Mouse (Mus musculus): Measurements from ENCODE around the gene Cyb5d2.
"Not testable (repeated sequence)": the region's sequence is repeated elsewhere in the genome, so short reads cannot be mapped to it uniquely, and the experiment has no call there.

Gene Cyb5d2

GRCm38 (mm10) chr11:72778957-72779356 lies 17.0 kb downstream of the Cyb5d2 start:
- in situ Hi-C loops (cut with MseI, MboI): no loop called here

DNA sequence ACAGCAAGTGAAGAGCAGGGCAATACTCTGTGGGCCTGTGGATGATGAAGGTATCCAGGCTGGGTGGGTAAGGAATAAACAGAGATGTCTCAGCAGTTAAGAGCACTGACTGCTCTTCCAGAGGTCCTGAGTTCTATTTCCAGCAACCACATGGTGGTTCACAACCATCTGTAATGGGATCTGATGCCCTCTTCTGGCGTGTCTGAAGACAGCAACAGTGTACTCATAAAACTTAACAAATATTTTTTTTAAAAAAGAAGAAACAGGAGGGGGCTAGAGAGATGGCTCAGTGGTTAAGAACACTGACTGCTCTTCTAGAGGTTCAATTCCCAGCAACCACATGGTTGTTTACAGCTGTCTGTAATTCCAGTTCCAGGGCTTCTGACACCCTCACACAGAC lies 23.3 kb downstream of the Cyb5d2 start:
- in situ Hi-C loops (cut with MseI, MboI): not testable (repeated sequence)

DNA sequence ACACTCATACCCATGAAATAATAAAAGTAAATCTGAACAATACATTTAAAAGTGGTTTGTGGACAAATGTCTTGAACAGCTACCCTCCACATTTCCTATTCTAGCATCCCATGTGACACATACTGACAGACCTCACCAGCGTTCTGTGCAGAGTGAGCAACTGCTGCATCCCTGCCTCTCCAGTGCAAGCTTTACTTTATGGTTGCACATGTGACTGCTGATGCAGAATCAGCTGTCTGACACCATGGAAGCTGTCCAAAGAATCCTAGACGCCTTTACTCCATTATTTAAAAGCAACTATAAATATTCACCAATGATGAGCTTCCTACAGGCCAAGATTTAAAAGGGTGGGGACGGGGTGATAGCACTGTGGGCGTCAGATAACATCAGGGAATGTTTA lies 24.5 kb downstream of the Cyb5d2 start:
- in situ Hi-C loops (cut with MseI, MboI): no loop called here

GRCm38 (mm10) chr11:72770816-72771215 lies 25.1 kb downstream of the Cyb5d2 start:
- in situ Hi-C loops (cut with MseI, MboI): no loop called here

DNA sequence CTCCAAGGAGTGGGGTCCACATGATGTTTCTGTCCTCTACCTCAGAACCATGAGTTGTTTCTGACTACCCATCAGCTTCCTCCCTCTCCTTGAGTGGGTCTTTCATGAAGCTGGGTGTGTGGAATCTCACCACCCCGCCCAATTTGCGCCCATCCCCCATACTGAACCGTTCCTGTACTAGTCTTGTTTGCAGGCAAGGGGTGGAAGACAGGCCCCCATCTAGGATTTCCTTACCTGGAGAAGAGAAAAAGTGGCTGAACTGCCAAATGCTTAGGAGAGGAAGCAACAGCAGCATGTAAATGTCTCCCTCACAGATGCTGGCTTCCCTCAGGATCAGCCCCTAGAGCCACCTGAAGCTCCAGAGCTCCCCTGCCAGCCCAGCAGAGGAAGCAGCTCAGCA lies 25.6 kb downstream of the Cyb5d2 start:
- in situ Hi-C loops (cut with MseI, MboI): no loop called here

GRCm38 (mm10) chr11:72769061-72769460 lies 26.9 kb downstream of the Cyb5d2 start:
- in situ Hi-C loops (cut with MseI, MboI): no loop called here

- in situ Hi-C loops (cut with MseI, MboI): no loop called here
Measured at GRCm38 (mm10) chr11:72767716-72768115, 28.2 kb downstream of the Cyb5d2 start.

DNA sequence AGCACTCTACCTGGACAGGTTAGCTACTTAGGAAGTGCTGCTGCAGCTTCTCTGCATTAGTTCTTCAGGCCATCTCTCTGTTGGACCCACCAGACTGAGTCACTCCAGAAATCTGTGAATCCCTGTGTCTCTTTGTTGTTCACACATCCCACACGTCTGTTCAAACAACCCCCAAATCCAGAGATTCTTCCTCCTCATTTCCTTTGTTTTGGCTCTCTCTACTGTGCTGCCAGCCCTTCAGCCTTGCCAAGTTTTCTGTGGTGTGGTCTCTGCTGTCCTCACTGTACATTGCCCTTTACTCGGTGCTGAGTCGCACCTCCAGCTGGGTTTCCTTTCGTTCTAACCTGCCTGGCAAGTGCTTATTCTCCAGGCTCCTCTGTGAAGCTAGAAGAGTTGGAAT lies 31.7 kb downstream of the Cyb5d2 start:
- in situ Hi-C loops (cut with MseI, MboI): no loop called here

DNA sequence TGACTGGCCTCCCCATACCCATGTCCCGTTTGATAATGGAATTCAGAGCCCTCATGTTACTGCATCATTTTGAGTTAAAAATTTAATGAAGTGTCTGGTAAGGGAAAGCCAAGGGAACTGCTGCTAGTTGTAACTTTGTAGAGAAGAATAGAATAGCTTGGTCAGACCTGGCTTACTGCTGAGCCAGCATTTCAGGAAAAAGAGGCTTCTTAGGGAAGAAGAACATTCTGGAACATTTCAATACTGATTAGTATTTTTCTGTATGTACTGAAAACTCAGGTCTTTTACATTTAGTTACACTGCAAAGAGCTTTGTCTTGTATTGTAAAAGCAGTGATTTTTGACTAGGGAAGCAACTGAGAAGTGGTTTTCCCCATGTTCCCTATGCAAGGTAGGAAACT lies 35.2 kb downstream of the Cyb5d2 start:
- in situ Hi-C loops (cut with MseI, MboI): no loop called here

DNA sequence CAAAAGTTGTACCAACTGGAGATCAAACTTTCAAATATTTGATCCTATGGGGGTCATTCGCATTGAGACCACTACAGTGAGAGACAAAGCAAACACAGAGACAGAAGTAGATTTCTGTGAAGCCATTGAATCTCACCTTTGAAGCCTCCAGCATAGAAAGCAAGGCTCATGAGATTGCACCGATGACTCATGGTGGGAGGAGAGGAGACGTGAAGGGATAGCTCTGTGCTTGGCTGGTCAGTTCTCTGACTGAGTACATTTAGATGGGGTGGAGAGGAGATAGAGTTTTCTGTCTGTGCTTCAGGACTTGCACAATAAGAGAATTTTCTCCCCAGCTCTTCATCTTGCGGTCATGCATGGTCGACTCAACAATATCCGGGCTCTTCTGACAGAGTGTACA lies 36.4 kb downstream of the Cyb5d2 start:
- in situ Hi-C loops (cut with MseI, MboI): no loop called here

DNA sequence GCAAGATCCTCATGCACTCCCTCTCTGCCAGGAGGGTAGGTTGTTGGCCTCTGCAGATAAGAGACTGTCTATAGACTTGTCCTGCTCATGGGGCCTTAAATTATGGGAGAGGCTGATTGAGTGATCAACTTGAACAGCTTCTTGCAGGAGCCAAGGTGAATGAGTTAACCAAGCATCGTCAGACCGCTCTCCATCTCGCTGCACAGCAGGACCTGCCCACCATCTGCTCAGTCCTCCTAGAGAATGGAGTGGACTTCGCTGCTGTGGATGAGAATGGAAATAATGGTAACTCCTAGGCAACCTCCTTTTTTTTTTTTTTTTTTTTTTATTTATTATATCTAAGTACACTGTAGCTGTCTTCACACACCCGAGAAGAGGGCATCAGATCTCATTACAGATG lies 37.6 kb downstream of the Cyb5d2 start:
- in situ Hi-C loops (cut with MseI, MboI): no loop called here

DNA sequence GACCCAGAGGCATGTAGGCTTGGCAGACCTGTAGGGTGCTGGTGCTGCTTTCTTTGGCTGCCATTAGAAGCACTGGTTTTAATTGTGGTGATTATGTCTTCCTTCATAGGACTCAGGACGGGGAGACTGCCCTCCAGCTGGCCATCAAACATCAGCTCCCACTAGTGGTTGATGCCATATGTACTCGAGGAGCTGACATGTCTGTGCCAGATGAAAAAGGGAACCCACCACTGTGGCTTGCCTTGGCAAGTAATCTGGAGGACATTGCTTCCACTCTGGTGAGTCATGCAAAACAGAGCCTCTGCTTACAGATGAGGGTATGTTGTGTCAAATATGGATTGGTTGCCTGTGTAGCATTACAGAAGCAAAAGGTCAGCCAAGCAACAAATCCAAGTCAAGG lies 44.0 kb downstream of the Cyb5d2 start:
- in situ Hi-C loops (cut with MseI, MboI): no loop called here

- in situ Hi-C loops (cut with MseI, MboI): no loop called here
Measured at GRCm38 (mm10) chr11:72739048-72739447, 56.9 kb downstream of the Cyb5d2 start.

GRCm38 (mm10) chr11:72737517-72737916 lies 58.4 kb downstream of the Cyb5d2 start:
- in situ Hi-C loops (cut with MseI, MboI): not testable (repeated sequence)

GRCm38 (mm10) chr11:72736320-72736719 lies 59.6 kb downstream of the Cyb5d2 start:
- in situ Hi-C loops (cut with MseI, MboI): no loop called here

DNA sequence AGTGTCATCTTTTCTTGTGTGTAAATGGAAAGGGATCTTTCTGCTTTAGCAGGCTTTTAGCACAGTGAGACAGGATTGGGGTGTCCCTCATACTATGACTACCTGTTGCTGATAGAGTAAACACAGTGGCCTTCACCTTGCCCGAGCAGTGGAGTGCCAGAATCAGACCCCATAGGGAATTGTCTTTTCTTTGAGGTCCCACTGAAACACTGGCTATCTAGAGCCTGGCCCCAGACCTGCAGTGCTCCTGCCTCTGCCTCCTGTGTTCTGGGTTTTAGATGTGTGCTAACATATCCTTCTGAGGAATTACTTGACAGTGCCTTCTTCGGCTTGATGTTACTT lies 60.5 kb downstream of the Cyb5d2 start:
- in situ Hi-C loops (cut with MseI, MboI): no loop called here

DNA sequence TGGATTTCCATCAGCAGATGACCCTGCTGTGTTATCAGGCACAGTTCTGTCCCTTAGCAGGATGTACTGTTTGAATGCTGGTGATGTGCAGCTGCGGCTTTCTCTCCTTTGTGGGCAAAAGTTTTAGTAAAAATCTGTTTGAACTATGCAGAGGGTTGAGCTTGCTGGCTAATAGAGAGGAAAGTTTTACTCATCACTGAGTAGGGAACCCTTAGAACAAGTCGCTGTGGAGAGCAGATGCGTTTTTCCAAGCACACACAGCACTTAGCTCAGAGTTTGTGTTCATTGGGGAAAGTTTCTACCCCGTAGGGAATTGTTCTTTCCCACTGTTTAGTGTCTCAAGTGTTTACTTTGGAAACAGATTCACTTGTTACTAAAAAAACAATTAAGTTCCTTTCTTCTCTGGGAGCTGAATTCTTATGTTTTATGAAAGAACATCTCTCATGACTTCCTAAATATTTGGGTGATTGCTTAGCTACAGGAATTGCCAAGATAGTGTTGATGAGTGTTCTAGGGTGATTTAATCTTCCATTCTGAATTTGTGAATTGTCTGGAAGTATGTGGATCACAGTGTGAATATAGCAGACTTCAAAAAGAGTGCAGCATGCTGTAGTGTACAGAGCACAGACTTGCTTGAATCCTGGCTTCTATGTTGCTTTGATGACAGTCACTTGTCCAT lies 61.0 kb downstream of the Cyb5d2 start:
- in situ Hi-C loops (cut with MseI, MboI): no loop called here

DNA sequence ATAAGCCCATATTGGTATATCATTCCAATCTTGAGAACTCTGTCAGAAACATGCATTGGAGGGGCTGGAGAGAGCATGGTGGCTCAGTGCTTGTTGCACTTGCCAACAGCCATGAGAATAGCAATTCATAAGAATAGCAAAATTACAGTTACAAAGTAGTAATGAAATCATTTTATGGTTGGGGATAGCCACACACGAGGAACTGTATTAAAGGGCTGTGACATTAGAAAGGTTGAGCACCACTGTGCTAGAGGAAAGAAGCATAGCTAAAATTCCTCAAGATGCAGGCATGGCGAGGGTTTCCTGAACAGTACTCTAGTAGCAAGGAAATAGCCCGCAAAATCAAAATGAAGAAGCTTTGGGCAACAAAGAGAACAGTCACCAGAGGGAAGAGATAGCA lies 62.2 kb downstream of the Cyb5d2 start:
- in situ Hi-C loops (cut with MseI, MboI): no loop called here
